Mouse (Mus musculus) neural tube, embryonic 14.5 days (tissue): ENCODE data around the gene Vps37b. TPM values are rescaled to one million over a fixed set of nuclear protein-coding genes. Genes with fewer than 3 reads are reported as not detected.

Source experiments
- ATAC-seq: fragments of 200-750 bp; cut with Nextera tagmentation; 2 replicates; pipeline ENCODE4 v1.8.0; 2017; ENCODE audit warnings: low read depth, mild to moderate bottlenecking, moderate TSS enrichment, moderate library complexity
- H3K27ac ChIP-seq: fragments of 300-500 bp; sonication (generic); 2 replicates; pipeline ENCODE4 v1.5.1; 2014; ENCODE audit warnings: low read depth, mild to moderate bottlenecking, control low read depth, low read length, moderate library complexity, mixed read lengths
- H3K27me3 ChIP-seq: fragments of 300-500 bp; sonication (generic); 2 replicates; pipeline ENCODE4 v1.6.1; 2014; ENCODE audit warnings: low read length; ENCODE audit not compliant: control insufficient read depth, insufficient read depth
- H3K36me3 ChIP-seq: fragments of 300-500 bp; sonication (generic); 2 replicates; pipeline ENCODE4 v1.6.1; 2014; ENCODE audit warnings: low read length, mixed read lengths; ENCODE audit not compliant: control insufficient read depth, insufficient read depth
- H3K4me1 ChIP-seq: fragments of 300-500 bp; sonication (generic); 2 replicates; pipeline ENCODE4 v1.6.1; 2014; ENCODE audit warnings: low read length; ENCODE audit not compliant: control insufficient read depth, insufficient read depth
- H3K4me2 ChIP-seq: fragments of 300-500 bp; sonication (generic); 2 replicates; pipeline ENCODE4 v1.6.1; 2014; ENCODE audit warnings: mild to moderate bottlenecking, low read depth, low read length, control low read depth
- H3K4me3 ChIP-seq: fragments of 300-500 bp; sonication (generic); 2 replicates; pipeline ENCODE4 v1.5.1; 2014; ENCODE audit warnings: low read depth, low read length, control low read depth, mixed read lengths
- H3K9ac ChIP-seq: fragments of 300-500 bp; sonication (generic); replicated peaks from 2 replicates; pipeline ENCODE4 v1.6.1; 2014; ENCODE audit warnings: low read depth, mild to moderate bottlenecking, control low read depth, low read length, mixed read lengths
- H3K9me3 ChIP-seq: fragments of 300-500 bp; sonication (generic); 2 replicates; pipeline ENCODE4 v1.6.1; 2016; ENCODE audit warnings: low read length; ENCODE audit not compliant: control insufficient read depth
- WGBS: fragments of 180-500 bp; shearing (Covaris S2); extraction: QIAGEN DNeasy Blood & Tissue Kit; methylation state at CpG from one replicate; pipeline ENCODE4 v1.1.7; 2014; 5-methylcytosine and 5-hydroxymethylcytosine counted together
- polyA plus RNA-seq: library from polyadenylated mRNA; unstranded; fragments of >200 nt; fragmentation: Nextera tagmentation; extraction: Ambion mirVana; gene quantifications from 2 replicates; pipeline ENCODE4 v1.2.1, GENCODE M21; 2014

Gene Vps37b
- polyA plus RNA-seq, 1 experiment from 2014 or later = 47.1 TPM

- H3K36me3 ChIP-seq = no peaks in the 10 kb centered on the region
- no peaks in the 10 kb centered on the region for H3K9me3 ChIP-seq
- 74% methylated on average over 6 of the region's 6 CpGs for WGBS
- no peaks in the 10 kb centered on the region for H3K27me3 ChIP-seq
- no peak overlapping the region for H3K9ac ChIP-seq
- H3K4me1 ChIP-seq = peaks cover 4% of the 10 kb centered on the region; the same call in 1 of the 2 replicates
- no peak for ATAC-seq
- no peak overlapping the region for H3K27ac ChIP-seq
- no peak overlapping the region for H3K4me2 ChIP-seq
- H3K4me3 ChIP-seq = no peak overlapping the region
These were observed 56.3 kb downstream of the Vps37b start for GRCm38 (mm10) chr5:123975668-123976180.

GRCm38 (mm10) chr5:123974616-123975111 is 57.4 kb downstream of the Vps37b start:
- Histone ChIP-seq H3K36me3 (no peaks in the 10 kb centered on the region), H3K4me3 (peak overlapping the region; percentile 69), H3K9me3 (no peaks in the 10 kb centered on the region), H3K27me3 (no peaks in the 10 kb centered on the region), H3K27ac (no peak overlapping the region), H3K4me1 (peaks cover 4% of the 10 kb centered on the region; the same call in 1 of the 2 replicates), H3K9ac (no peak overlapping the region), H3K4me2 (peak overlapping the region; percentile 95)
- no peak for ATAC-seq
- 18% methylated on average over 11 of the region's 11 CpGs for WGBS

DNA sequence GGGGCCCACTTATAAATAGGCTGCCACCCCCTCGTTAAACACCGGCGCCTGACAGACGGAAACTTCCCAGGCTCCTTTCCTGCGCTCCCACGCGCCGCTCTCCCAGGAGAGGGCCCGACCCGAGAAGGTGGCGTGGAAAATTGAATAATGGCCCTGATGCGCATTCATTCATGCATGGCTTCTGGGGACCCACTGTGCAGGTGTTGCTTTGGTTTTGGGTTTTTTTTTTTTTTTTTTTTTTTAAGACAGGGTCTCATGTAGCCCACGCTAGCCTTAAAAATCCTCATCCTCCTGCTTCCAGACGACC is 57.9 kb downstream of the Vps37b start:
- ATAC-seq = peak; percentile 22; the same call in 1 of the 2 replicates
- WGBS = 0% methylated on average over 14 of the region's 14 CpGs
- Histone ChIP-seq H3K4me1 (peaks cover 4% of the 10 kb centered on the region; the same call in 1 of the 2 replicates), H3K27ac (no peak overlapping the region), H3K27me3 (no peaks in the 10 kb centered on the region), H3K4me3 (peak overlapping the region; percentile 69), H3K4me2 (peak overlapping the region; percentile 95), H3K9ac (peak overlapping the region; percentile 81), H3K36me3 (no peaks in the 10 kb centered on the region), H3K9me3 (no peaks in the 10 kb centered on the region)

DNA sequence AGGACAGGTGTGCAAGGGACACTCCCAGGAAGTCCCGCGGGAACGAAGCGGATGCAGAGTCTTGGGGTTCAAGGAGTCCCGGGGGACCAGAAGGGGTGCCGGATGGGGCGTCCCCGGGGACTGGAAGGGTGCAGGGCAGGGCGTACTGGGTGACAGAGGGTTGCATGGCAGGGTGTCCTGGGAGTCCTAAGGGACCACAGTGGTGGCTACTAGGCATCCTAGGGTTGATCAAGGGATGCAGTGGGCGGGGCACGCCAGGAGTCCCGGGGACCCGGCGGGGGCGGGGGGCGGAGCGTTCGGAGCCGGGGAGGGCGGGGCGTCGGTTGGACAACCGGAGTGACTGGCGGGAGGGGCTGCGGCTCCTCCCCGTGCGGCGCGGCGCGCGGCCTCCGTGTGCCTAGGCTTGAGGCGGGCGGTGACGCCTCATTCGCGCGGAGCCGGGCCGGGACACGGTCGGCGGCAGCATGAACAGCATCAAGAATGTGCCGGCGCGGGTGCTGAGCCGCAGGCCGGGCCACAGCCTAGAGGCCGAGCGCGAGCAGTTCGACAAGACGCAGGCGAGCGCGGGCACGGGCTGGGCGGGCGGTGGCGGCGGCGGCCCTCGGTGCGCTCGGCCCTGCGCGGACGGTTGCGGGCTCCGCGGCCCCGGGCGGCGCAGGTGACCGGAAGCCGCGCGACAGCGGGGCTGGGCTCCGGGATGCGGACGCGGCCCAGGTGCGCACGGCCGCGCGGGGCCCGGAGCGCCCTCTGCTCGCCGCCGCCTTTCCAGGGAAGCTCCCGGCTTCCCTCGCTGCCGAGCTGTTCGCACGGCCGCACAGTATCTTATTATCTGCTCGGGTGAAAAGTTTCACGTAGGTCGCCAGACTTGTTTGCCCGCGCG is 58.5 kb downstream of the Vps37b start, which contains the start of gene Hip1r:
Gene Hip1r (plus strand): TSS at position 330 of the 880 bp plus-strand sequence.
- no peak within 1 kb of the TSS for H3K27ac ChIP-seq
- H3K4me1 ChIP-seq = peaks cover 4% of the 10 kb centered on the region; the same call in 1 of the 2 replicates
- ATAC-seq = peak; percentile 78
- H3K4me3 ChIP-seq = peak within 1 kb of the TSS; percentile 69
- no peaks in the 10 kb centered on the region for H3K9me3 ChIP-seq
- H3K9ac ChIP-seq = peak within 1 kb of the TSS; percentile 81
- peak within 1 kb of the TSS; percentile 95 for H3K4me2 ChIP-seq
- no peaks in the 10 kb centered on the region for H3K27me3 ChIP-seq
- WGBS = 1% methylated on average over 100 of the region's 106 CpGs
- no peaks in the 10 kb centered on the region for H3K36me3 ChIP-seq

- Histone ChIP-seq H3K27me3 (no peaks in the 10 kb centered on the region), H3K4me3 (no peak overlapping the region), H3K4me1 (peaks cover 4% of the 10 kb centered on the region; the same call in 1 of the 2 replicates), H3K27ac (no peak overlapping the region), H3K36me3 (no peaks in the 10 kb centered on the region), H3K9ac (no peak overlapping the region), H3K9me3 (no peaks in the 10 kb centered on the region), H3K4me2 (no peak overlapping the region)
- 54% methylated on average over 6 of the region's 6 CpGs for WGBS
- ATAC-seq = no peak
These were observed 59.6 kb downstream of the Vps37b start for GRCm38 (mm10) chr5:123972453-123972852.

DNA sequence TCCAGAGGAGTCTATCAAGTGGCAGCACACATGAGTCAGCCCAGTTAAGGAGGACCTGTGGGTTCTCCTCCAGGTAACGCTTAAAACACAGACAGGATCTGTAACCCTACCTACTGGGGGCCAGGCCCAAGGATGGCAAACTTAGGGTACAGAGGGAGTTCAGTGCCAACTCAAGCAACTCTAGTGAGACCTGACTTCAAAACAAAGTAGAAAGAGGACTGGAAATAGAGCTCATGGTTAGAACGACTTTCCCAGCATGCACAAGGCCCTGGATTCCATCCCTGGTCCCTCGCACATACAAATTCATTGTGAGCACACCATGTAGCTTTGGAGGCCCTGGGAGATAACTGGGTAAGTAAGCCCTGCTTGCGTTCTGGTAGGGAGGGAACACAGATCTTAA is 61.5 kb downstream of the Vps37b start:
- H3K27me3 ChIP-seq = no peaks in the 10 kb centered on the region
- ATAC-seq = no peak
- H3K27ac ChIP-seq = no peak overlapping the region
- H3K4me3 ChIP-seq = no peak overlapping the region
- H3K4me2 ChIP-seq = no peak overlapping the region
- no peaks in the 10 kb centered on the region for H3K36me3 ChIP-seq
- WGBS = 92% methylated on average over 4 of the region's 4 CpGs
- H3K4me1 ChIP-seq = peaks cover 4% of the 10 kb centered on the region; the same call in 1 of the 2 replicates
- H3K9ac ChIP-seq = no peak overlapping the region
- no peaks in the 10 kb centered on the region for H3K9me3 ChIP-seq

GRCm38 (mm10) chr5:123969216-123969615 is 62.9 kb downstream of the Vps37b start:
- H3K27ac ChIP-seq = no peak overlapping the region
- H3K4me1 ChIP-seq = no peaks in the 10 kb centered on the region
- 69% methylated on average over 8 of the region's 8 CpGs for WGBS
- no peak overlapping the region for H3K4me3 ChIP-seq
- H3K27me3 ChIP-seq = no peaks in the 10 kb centered on the region
- H3K9ac ChIP-seq = no peak overlapping the region
- H3K4me2 ChIP-seq = no peak overlapping the region
- ATAC-seq = no peak
- no peaks in the 10 kb centered on the region for H3K9me3 ChIP-seq
- no peaks in the 10 kb centered on the region for H3K36me3 ChIP-seq

GRCm38 (mm10) chr5:123968468-123968867 is 63.6 kb downstream of the Vps37b start:
- Histone ChIP-seq H3K4me3 (no peak overlapping the region), H3K9me3 (no peaks in the 10 kb centered on the region), H3K4me2 (no peak overlapping the region), H3K9ac (no peak overlapping the region), H3K4me1 (no peaks in the 10 kb centered on the region), H3K27me3 (no peaks in the 10 kb centered on the region), H3K27ac (no peak overlapping the region), H3K36me3 (no peaks in the 10 kb centered on the region)
- WGBS = 87% methylated on average over 5 of the region's 5 CpGs
- ATAC-seq = no peak

GRCm38 (mm10) chr5:123966759-123967158 is 65.3 kb downstream of the Vps37b start:
- Histone ChIP-seq H3K4me1 (no peaks in the 10 kb centered on the region), H3K27ac (no peak overlapping the region), H3K9me3 (no peaks in the 10 kb centered on the region), H3K36me3 (no peaks in the 10 kb centered on the region), H3K9ac (no peak overlapping the region), H3K4me2 (no peak overlapping the region), H3K27me3 (no peaks in the 10 kb centered on the region), H3K4me3 (no peak overlapping the region)
- WGBS = 94% methylated on average over 2 of the region's 2 CpGs
- no peak for ATAC-seq
